Mouse (Mus musculus) 416B (cell line): ENCODE measurements around the gene Pnpla3.
"Not testable (repeated sequence)": the region's sequence is repeated elsewhere in the genome, so short reads cannot be mapped to it uniquely, and the experiment has no call there.

ENCODE experiments used
- DNase-seq: peaks from one replicate; pipeline ENCODE4 v3.0.0; 2011; ENCODE audit warnings: low read depth

The Pnpla3 gene

DNA sequence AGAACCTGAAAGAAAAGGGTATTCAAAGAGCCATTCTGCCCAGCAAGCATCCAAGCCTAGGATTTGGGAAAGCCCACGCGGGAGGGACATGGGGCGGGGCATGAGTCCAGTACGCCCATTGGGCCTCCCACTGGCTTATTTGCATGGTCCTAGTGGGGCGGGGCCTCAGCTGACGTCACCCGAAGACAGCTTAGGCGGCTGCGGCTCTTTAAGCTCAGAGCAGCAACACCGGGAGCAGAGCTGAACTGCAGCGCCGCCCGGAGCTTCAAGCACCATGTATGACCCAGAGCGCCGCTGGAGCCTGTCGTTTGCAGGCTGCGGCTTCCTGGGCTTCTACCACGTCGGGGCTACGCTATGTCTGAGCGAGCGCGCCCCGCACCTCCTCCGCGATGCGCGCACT is at the start of gene Pnpla3:
Pnpla3 (plus strand) TSS at position 238 of the 400 bp plus-strand sequence.
- no peak for DNase-seq

DNA sequence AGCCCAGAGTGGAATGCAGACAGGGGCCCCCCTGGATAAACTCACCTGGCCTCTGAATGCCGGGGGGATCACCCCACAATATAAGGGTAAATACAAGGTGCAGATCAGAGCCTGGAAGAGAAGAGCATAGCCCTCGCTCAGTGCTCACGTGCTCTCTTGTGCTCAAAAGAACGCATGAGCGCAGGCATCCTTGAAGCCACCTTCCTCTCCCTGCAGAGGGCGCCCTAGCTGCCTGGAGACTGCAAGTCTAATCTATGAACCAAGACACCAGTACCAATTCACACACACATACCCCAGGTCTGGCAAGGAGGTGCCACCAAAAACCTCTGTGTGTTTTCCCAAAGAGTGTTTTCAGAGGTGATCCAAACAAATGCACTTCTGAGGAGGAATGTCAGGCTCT is 47.0 kb upstream of the Pnpla3 start:
- DNase-seq, result peak; percentile 35

DNA sequence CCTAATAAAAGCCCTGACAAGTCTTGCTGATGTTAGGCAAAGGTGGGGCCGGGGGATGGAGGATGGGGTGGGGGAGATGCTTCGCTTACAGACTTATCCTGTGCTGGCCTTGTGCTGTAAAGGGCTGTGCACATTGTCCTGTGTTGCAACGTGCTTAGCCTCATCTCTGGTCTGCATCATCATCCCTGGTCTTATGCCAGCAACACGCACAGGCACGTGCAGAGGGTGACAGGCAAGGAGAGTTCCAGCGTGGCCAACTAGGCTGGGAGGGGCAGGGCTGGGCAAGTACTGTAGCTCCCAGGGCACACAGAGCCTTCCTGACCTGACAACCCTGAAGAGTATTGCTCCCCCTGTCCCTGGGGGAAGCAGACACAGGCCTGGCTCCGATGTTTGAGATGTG is 46.6 kb upstream of the Pnpla3 start:
- no peak for DNase-seq

DNA sequence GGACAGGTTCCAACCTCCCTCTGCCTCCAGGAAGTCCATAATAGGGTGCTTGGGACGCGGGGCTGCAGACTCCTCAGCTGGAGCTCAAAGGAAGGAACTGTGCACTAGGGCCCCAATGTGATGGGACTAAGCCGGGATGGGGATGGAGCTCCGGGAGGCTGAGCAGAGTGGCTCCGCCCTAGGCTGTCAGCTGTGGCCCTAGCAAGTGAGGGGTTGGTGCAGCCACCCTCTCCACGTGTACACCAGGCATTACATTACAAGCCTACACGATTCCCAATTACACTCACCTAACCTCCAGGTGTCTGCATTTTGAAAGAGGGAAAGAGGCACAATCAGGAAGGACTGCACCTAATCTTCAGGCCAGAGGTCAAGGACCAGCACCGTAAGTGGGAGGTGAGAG is 44.6 kb upstream of the Pnpla3 start, which contains the start of gene Pnpla5:
Pnpla5 (minus strand) TSS at position 101 of the 400 bp plus-strand sequence.
- no peak for DNase-seq

DNA sequence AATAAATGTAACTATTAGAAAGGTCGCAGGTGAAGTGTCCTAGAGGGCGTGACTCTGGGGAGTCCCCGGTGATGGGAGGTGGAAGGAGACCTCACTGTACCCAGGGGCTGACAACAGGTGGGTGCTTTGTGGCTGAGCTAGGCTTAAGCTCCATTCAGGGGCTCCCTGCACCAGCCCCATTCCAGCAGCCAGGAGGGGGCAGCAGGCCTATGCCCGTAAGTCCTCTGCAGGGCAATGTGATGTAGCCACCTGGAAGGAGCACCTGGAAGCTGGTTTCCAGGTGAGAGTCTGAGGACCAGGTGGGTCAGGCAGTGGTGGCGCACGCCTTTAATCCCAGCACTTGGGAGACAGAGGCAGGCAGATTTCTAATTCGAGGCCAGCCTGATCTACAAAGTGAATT is 43.6 kb upstream of the Pnpla3 start:
- DNase-seq, result no peak

DNA sequence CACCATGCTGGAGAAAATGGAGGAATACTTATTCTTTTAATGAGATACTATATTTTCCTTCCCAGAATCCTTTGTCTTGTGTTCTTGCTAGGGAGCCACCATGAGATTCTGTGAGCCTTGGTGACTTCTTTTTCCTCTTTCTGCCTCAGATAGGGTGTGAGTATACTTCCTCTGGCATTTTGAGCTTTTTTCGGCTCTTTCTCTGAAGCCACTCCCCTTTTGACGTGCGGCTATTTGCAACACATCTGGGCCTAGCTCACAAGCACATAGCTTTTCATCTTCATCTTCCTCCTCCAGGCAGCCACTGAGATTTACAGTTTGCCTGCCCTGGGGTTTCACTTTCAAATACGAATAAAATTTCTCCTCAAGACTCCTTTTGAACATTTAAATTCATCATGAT is 41.2 kb upstream of the Pnpla3 start:
- DNase-seq, result peak; percentile 21

DNA sequence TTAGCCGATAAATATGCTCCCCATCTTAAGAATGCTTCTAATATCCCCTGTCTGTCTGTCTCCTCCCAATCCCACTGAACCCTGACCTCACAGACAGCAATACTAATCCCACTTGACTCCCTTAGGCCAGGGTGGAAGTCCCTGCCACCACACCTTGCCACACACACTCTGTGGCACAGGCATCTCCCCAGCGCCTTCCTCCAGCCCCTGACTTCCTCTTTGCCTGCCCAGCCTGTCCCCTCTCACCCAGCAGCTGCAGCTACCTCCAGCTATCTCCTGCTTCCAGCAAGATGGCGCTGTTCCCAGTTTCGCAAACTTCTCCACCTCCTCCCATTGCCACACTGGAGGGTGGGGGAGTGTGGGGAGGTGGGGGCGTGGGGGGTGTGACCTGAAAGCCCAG is 40.8 kb upstream of the Pnpla3 start:
- peak; percentile 47 for DNase-seq

DNA sequence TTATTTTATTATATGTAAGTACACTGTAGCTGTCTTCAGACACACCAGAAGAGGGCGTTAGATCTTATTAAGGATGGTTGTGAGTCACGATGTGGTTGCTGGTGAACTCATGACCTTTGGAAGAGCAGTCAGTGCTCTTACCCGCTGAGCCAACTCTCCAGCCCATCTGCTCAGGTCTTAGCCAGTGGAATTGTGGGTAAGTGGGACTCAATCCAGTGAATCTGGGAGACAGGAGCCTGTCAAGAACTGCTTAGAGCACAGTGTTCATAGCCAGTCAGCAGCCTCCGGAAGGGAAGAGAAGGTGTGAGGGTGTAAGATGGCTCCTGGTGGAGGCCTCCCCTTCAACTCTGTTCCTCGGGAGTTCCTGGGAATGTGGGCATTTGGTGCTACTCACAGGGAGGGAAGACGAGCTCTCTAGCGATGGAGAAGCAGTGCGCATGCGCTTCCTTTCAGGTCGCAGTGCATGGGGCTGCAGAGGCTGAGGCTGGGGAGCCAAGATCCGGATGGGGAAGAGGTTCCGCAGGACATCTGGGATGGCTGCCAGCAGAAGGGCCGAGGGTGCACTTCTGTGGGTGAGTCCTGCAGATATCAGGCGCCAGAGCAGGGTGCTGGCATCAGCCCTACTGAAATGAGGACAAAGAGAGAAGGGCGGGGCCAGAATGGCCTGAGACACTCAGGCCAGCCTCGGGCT is 36.4 kb upstream of the Pnpla3 start:
- DNase-seq, result no peak

DNA sequence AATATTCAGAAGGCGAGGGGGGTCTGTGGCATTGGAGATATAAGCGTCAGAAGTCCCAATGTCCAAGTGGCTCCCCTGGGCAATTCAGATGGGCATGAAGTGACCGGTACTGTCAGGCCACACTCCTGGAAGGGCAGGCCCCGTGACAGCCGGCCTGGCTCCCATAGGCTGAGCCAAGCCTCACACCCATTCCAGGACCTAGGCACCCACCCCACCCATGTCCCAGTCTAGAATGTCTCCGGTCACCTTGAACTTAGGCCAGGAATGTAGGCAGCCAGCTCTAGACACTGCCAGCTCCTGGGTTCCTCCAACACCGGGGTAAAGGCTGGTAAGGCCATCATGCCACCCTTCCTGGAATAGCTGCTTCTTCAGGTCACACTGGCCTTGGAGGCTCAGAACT is 35.7 kb upstream of the Pnpla3 start:
- DNase-seq, result no peak

DNA sequence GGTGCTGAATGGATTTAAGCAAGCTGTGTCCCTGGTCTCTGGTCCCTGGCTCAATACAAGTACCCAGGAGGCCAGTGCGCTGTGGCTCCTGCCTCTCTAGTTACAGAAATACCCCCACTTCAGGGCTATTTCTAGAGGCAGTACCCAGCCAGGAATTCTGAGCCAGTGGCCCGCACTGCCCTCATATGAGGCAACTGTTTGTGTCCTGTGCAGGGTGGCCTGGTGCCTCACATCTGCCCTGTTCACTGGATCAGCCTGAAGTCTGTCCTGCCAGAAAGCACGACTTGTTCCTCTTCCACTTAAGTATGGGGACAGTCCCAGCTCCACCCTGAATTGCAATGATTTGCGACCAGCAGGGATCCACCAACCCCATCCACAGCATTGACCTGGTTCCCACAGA is 34.2 kb upstream of the Pnpla3 start:
- DNase-seq, result no peak

DNA sequence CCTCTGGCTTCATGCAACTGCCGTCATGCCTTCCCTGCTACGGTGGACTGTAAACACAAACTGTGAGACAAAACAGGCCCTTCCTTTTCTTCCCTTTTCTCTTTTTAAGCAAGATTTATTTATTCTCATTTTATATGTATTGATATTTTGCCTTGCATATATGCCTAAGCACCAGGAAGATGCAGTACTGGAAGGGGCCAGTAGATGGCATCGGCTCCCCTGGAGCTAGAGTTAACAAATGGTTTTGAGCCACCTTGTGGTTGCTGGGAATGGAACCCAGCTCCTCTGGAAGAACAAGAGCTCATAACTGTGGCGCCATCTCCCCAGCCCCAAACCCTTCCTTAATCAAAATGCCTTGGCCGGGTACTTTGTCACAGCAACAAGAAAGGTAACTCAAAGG is 32.2 kb upstream of the Pnpla3 start:
- peak; percentile 69 for DNase-seq

DNA sequence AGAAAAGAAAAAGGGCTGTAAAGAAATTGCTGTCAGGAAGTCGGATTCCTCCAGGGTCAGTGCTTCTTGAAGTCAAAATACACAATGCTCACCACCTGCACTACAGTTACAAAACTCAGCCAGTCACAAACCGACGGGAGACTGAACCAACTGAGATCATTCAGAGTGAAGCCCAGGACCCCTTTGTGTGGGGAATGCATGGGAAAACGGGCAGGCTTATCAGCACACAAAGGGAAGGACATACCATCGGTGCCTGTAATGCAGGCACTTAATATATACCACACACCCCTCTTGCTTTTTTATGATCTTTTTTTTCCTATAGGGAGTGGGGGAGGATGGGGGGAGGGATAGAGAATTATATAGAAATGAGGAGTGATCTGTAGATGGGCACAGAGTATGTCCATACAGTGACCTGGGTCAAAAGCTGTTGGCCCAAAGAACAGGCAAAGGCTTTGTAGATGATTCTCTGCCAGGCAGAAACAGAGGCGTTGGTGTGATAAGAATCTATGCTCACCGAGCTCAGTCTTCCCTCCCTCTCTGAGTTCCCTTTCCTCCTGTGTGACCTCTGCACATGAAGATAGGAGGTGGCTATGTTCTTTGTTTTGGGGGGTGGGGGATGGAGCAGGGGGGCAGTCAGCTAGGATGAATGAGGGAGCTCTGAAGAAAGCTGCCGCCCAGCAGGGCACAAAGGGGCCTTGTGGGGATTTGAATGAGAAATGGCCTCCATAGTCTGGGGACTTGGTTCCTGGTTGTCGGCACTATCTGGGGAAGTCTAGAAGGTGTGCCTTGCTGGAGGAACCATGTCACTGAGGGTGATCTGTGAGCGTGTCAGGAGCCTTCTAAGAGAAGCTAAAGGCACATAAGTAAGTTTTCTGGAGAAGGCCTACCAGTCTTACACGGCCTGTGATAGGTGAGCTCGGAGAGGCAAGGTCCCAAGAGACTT is 30.9 kb upstream of the Pnpla3 start:
- peak; percentile 31 for DNase-seq

DNA sequence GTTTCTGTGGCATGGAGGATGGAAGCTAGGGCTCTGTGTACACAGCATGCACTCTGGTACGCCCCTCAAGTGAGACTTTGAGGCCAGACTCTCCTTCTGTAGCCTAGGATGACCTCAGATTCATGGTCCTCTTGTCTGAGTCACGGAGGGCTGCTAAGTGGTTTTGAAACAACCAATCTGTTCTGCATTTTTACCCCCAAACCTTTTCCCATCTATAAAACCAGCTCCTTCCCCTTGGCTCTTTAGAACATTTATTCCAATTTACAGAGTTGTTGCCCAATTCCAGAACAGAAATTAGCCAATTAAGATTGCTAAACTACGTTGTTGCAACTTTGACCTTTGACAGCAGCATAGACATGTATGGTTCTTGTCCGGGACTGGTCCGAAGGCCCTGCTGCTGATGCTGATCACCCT is 28.0 kb upstream of the Pnpla3 start:
- peak; percentile 56 for DNase-seq

DNA sequence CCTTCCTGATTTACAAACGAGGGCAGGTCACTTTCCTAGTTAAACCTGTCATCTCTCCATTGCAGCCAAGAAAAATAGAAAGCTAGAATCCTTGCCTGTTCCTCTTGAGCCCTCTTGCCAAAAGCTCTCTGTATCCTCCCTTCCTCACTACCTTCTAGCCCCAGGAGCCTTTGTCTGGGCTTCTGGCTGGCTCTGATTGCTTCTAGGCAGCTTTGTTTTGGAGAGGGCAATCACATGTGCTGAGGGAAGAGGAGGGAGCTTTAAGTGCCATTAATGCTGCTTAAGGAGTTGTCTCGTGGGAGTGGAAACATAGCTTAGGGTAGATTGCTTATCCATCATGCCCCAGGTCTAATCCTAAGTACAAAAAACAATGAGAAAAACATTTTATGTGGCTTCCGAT is 27.5 kb upstream of the Pnpla3 start:
- DNase-seq, result no peak

DNA sequence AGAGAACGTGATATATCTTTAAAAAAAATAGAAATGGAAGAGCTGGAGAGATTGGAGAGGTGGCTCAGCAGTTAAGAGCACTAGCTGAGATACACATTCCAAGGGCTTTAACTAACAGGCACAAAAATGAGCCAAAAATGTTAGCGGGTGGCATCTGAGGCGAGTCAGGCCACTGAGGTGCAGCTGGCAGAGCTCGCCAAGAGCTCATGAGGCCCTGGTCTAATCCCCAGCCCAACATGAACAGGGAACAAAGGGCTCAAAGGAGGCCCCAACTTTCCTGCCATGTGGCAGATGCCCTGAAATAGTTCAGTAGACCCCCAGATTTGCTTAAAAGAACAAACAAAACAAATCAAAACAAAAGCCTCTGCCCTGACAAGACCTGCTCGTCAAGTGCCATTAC is 26.7 kb upstream of the Pnpla3 start:
- DNase-seq, result no peak

DNA sequence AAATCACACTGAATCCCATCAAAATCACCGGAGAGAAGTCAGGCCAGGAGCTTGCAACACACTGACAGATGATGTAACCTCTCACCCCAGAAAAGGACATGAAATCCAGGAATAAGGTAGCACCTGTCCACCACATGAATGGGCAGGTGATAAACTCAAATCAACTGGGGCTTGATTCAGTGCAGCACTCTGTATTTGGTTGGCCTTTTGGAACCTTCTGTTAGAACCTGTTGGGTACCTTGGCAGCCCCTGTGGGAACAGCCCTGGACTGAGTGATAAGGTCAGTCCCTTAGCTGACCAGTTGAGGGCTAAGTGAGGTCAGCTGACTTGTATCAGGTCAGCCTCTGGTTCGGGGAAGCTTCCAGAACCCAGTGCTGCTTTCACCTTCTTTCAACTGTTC is 11.5 kb upstream of the Pnpla3 start:
- no peak for DNase-seq

DNA sequence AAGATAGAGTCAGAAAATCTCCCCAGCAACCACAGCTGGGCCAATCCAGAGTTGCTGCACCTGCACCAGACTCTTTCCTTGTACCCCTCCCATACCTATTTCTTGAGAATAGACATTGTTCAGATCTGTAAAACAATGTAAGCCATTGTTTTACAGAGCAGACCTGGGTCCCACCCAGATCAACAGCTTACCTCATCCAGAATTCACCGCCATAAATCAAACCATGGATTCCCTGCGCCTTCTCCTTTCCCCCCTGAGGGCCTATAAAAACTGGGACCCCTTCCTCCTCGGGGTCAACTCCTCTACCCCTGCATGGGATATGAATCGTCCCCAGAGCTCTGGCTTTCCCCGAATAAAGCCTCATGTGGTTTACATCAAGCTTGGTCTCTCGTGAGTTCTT is 10.1 kb upstream of the Pnpla3 start:
- DNase-seq, result not testable (repeated sequence)

DNA sequence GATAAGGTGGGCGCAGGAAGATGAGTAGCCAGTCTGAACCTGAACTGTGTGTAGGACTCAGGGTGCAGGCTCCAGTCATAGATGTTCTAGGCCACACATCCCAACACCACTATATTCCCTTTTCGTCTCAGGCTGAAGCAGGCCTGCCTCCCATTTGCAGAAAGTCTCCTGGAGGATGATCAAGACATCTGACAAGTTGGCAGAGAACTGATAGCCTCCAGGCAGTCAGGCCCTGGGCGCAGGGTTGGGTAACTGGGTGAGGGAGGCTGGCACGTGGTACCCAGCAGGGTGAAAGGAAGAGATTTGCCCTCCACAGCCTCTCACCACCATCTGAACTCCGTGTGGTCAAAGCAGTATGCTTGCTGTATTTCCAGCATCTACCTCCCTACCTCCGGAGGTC is 5.8 kb upstream of the Pnpla3 start:
- DNase-seq, result no peak

DNA sequence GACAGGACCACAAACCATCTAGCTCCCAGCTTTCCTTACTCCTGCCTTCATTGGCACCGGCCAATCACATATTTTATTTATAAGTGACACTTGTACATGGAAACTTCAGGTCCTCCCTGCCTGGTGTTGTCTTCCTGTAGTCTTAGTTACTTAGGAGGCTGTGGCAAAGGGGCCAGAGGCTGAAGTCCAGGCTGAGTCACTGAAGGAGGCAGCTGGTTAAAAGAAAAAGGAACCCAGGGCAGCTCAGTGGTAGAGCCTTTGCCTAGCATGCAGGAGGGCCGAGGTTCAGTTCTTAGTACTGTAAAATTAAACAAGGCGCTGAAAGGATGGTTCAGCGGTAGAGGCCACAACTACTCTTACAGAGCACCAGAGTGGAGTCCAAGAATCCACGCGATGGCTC is 819 bp upstream of the Pnpla3 start:
- DNase-seq, result no peak

DNA sequence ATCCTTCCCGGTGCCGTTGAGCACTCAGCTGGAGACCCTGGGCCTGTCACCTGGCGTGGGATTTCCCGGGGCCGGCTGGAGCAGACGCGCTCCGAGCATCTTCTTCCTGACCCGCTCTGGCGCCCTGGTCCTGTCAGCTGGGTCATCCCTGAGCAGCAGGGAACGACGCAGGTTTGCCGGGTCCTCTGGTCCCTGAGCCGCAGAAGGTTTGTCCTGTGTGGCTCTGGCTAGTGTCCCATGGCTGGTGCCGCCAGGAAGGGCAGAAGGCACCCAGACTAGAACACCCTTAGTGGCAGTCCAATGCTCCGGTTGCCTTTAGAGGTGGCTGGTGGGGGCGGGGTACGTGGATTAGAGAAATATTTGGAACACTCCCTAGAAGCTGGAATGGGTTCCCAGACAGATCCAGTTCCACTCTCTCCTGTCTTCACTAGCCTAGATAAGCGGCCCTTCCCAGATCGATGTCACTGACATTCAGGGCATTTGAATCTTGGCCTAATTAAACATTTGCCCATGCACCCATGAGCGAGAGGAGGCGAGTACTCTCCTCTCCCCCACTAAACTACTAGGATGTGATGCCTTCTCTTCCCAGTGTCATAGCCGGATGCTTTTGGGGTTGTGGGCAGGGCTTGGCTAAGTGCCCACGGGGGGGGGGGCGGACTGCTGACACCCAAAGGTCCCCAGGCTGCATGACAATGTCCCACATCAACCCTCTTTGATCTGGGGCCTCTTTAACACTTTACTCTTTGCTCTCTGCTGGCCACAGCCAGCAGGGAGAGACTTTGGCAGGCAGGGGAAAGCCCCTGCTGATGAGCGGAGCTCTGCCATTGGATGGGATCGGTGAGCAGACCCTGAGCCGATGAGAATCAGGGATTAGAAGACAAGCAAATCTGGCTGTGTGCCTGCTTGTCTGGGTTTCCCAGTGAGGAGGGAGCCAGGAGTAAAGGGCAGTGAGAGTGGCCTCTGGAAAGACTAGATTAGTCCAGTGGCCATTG is 829 bp downstream of the Pnpla3 start:
- DNase-seq, result no peak

DNA sequence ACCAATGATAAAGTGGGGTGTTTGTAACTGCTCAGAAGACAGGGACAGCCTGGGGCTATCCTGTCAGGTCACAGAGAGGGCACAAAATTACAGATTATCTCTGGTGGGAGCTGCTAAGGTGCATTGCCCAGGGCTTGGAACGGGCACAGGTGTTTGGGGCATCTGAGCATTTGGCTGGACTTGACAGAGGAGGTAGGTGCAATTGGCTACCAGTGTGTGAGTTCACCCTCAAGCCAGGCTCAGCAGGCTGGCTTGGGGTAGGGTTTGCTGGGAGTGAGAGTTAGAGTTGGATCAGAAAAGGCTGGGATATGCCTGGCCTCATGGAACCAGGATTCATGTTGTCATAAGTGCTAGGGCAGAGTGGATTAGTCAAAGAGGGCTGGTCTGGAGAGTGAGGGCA is 1.9 kb downstream of the Pnpla3 start:
- no peak for DNase-seq

DNA sequence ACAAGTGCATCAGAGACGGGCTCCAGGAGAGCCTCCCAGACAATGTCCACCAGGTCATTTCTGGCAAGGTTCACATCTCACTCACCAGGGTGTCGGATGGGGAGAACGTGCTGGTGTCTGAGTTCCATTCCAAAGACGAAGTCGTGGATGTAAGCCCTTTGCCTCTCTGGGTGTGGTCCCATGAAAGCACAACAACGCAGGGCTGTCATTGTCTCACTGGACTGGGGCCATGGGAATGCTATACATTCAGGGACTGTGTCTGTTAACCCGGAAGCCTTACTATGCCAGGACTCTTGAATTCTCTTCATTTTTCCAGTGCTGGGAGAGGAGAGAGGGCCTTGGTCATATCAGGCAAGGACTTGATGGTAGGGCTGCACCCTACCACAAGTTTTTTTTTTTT is 3.5 kb downstream of the Pnpla3 start:
- DNase-seq, result no peak
